Mouse (Mus musculus) MEL (cell line): Measurements from ENCODE around the gene Dnajc28. TPM values are rescaled to one million over a fixed set of nuclear protein-coding genes. Genes with fewer than 3 reads are reported as not detected.
A peak's percentile ranks its signal among the peaks of the same experiment; 100 is the strongest.

Experiments used
- DNase-seq: peaks from one replicate; pipeline ENCODE4 v3.0.0; 2011; ENCODE audit warnings: low read depth, low spot score
- H3K27ac ChIP-seq: 2 replicates; pipeline ENCODE4 v1.5.1; 2012; ENCODE audit warnings: low read depth, mild to moderate bottlenecking, control low read depth, low read length, moderate library complexity; ENCODE audit not compliant: control insufficient read depth
- H3K27me3 ChIP-seq, 2 experiments: fragments of 150-350 bp in 1 of 2; sonication (generic) in 1 of 2; 2 replicates each; pipeline ENCODE4 v1.6.1; 2012; ENCODE audit warnings: low read length in 2 of 2, mild to moderate bottlenecking in 2 of 2, improper control_type of control experiment in 1 of 2, moderate library complexity in 1 of 2; ENCODE audit not compliant: insufficient read depth in 2 of 2, control insufficient read depth in 1 of 2
- H3K36me3 ChIP-seq, 2 experiments: 2 replicates each; pipeline ENCODE4 v1.6.1; 2012 to 2014; ENCODE audit warnings: low read length in 2 of 2, improper control_type of control experiment in 1 of 2, inconsistent platforms in 1 of 2, mild to moderate bottlenecking in 1 of 2; ENCODE audit not compliant: insufficient read depth in 2 of 2, control insufficient read depth in 1 of 2
- H3K4me1 ChIP-seq, 2 experiments: fragments of 150-350 bp in 1 of 2; sonication (generic) in 1 of 2; 2 replicates each; pipeline ENCODE4 v1.6.1; 2012; ENCODE audit warnings: low read length in 2 of 2, improper control_type of control experiment in 1 of 2, mild to moderate bottlenecking in 1 of 2; ENCODE audit not compliant: insufficient read depth in 2 of 2, control insufficient read depth in 1 of 2
- H3K4me3 ChIP-seq, 2 experiments: fragments of 150-350 bp in 1 of 2; sonication (generic) in 1 of 2; 2 replicates each; pipeline ENCODE4 v1.5.1; 2012; ENCODE audit warnings: low read depth in 2 of 2, low read length in 2 of 2, mild to moderate bottlenecking in 2 of 2, moderate library complexity in 2 of 2, control low read depth in 1 of 2, improper control_type of control experiment in 1 of 2; ENCODE audit not compliant: control insufficient read depth in 1 of 2, insufficient read depth in 1 of 2
- H3K79me2 ChIP-seq: 2 replicates; pipeline ENCODE4 v1.6.1; 2012; ENCODE audit warnings: mild to moderate bottlenecking, low read length, moderate library complexity; ENCODE audit not compliant: control insufficient read depth, poor library complexity, insufficient read depth
- H3K9ac ChIP-seq: 2 replicates; pipeline ENCODE4 v1.6.1; 2012; ENCODE audit warnings: low read depth, mild to moderate bottlenecking, control low read depth, low read length, moderate library complexity; ENCODE audit not compliant: control insufficient read depth, poor library complexity, severe bottlenecking
- H3K9me3 ChIP-seq: fragments of 150-350 bp; sonication (generic); replicated peaks from 2 replicates; pipeline ENCODE4 v1.6.1; 2012; ENCODE audit warnings: mild to moderate bottlenecking, low read length, improper control_type of control experiment, moderate library complexity; ENCODE audit not compliant: insufficient read depth
- BHLHE40 ChIP-seq: IDR thresholded peaks from 2 replicates; pipeline ENCODE4 v1.6.1; 2012; ENCODE audit warnings: low read depth, mild to moderate bottlenecking, inconsistent platforms, low read length, improper control_type of control experiment, borderline replicate concordance
- CHD1 ChIP-seq: IDR thresholded peaks from 2 replicates; pipeline ENCODE4 v1.6.1; 2012; ENCODE audit warnings: low read depth, mild to moderate bottlenecking, inconsistent platforms, low read length, improper control_type of control experiment
- CHD2 ChIP-seq: IDR thresholded peaks from 2 replicates; pipeline ENCODE4 v1.6.1; 2011; ENCODE audit warnings: low read length, improper control_type of control experiment
- CTCF ChIP-seq, 3 experiments: IDR thresholded peaks in 2 of 3; conservative IDR thresholded peaks in 1 of 3; 2 replicates each; pipeline ENCODE4 v1.5.1; 2011 to 2012; ENCODE audit warnings: low read length in 3 of 3, low read depth in 2 of 3, mild to moderate bottlenecking in 2 of 3, improper control_type of control experiment in 1 of 3, inconsistent platforms in 1 of 3, mixed read lengths in 1 of 3, moderate library complexity in 1 of 3; ENCODE audit not compliant: control insufficient read depth in 1 of 3, insufficient read depth in 1 of 3, poor library complexity in 1 of 3, severe bottlenecking in 1 of 3
- E2F4 ChIP-seq: IDR thresholded peaks from 2 replicates; pipeline ENCODE4 v1.6.1; 2011; ENCODE audit warnings: low read depth, low read length, improper control_type of control experiment, borderline replicate concordance
- ELF1 ChIP-seq: IDR thresholded peaks from 2 replicates; pipeline ENCODE4 v1.6.1; 2014; ENCODE audit warnings: low read depth, mild to moderate bottlenecking, inconsistent platforms, low read length, improper control_type of control experiment, moderate library complexity
- EP300 ChIP-seq, 2 experiments: IDR thresholded peaks; 2 replicates each; pipeline ENCODE4 v1.6.1; 2011; ENCODE audit warnings: improper control_type of control experiment in 2 of 2, low read length in 2 of 2, low read depth in 1 of 2, mild to moderate bottlenecking in 1 of 2
- ETS1 ChIP-seq: IDR thresholded peaks from 2 replicates; pipeline ENCODE4 v1.6.1; 2012; ENCODE audit warnings: low read depth, mild to moderate bottlenecking, inconsistent platforms, low read length, improper control_type of control experiment, moderate library complexity
- GABPA ChIP-seq: IDR thresholded peaks from 2 replicates; pipeline ENCODE4 v1.6.1; 2012; ENCODE audit warnings: low read depth, mild to moderate bottlenecking, inconsistent platforms, low read length, improper control_type of control experiment, moderate library complexity
- GATA1 ChIP-seq: IDR thresholded peaks from 2 replicates; pipeline ENCODE4 v1.6.1; 2011; ENCODE audit warnings: low read depth, low read length, improper control_type of control experiment
- HCFC1 ChIP-seq: IDR thresholded peaks from 2 replicates; pipeline ENCODE4 v1.6.1; 2012; ENCODE audit warnings: low read depth, mild to moderate bottlenecking, inconsistent platforms, low read length, improper control_type of control experiment, moderate library complexity
- JUND ChIP-seq: IDR thresholded peaks from 2 replicates; pipeline ENCODE4 v1.6.1; 2011; ENCODE audit warnings: low read depth, mild to moderate bottlenecking, improper control_type of control experiment, low read length
- KAT2A ChIP-seq: conservative IDR thresholded peaks from 2 replicates; pipeline ENCODE4 v1.6.1; 2012; ENCODE audit warnings: low read depth, low read length, improper control_type of control experiment, inconsistent platforms
- MAFK ChIP-seq: IDR thresholded peaks from 2 replicates; pipeline ENCODE4 v1.6.1; 2011; ENCODE audit warnings: low read depth, mild to moderate bottlenecking, low read length, improper control_type of control experiment, borderline replicate concordance
- MAX ChIP-seq: IDR thresholded peaks from 2 replicates; pipeline ENCODE4 v1.6.1; 2011; ENCODE audit warnings: low read length, improper control_type of control experiment
- MAZ ChIP-seq: IDR thresholded peaks from 2 replicates; pipeline ENCODE4 v1.6.1; 2012; ENCODE audit warnings: low read depth, mild to moderate bottlenecking, inconsistent platforms, low read length, improper control_type of control experiment
- MEF2A ChIP-seq: IDR thresholded peaks from 2 replicates; pipeline ENCODE4 v1.6.1; 2014; ENCODE audit warnings: low read depth, mild to moderate bottlenecking, inconsistent platforms, low read length, improper control_type of control experiment; ENCODE audit not compliant: poor library complexity, insufficient replicate concordance, severe bottlenecking; ENCODE audit errors: extremely low read depth
- MXI1 ChIP-seq: IDR thresholded peaks from 2 replicates; pipeline ENCODE4 v1.6.1; 2011; ENCODE audit warnings: mild to moderate bottlenecking, low read depth, low read length, improper control_type of control experiment
- MYB ChIP-seq: IDR thresholded peaks from 2 replicates; pipeline ENCODE4 v1.6.1; 2011; ENCODE audit warnings: mild to moderate bottlenecking, low read depth, low read length, improper control_type of control experiment
- MYC ChIP-seq: IDR thresholded peaks from 2 replicates; pipeline ENCODE4 v1.6.1; 2011; ENCODE audit warnings: low read depth, mild to moderate bottlenecking, low read length, improper control_type of control experiment, moderate library complexity
- NELFE ChIP-seq: IDR thresholded peaks from 2 replicates; pipeline ENCODE4 v1.6.1; 2011; ENCODE audit warnings: low read depth, low read length, improper control_type of control experiment
- NRF1 ChIP-seq: IDR thresholded peaks from 2 replicates; pipeline ENCODE4 v1.6.1; 2014; ENCODE audit warnings: low read depth, mild to moderate bottlenecking, inconsistent platforms, low read length, improper control_type of control experiment, moderate library complexity; ENCODE audit not compliant: poor library complexity, insufficient read depth, severe bottlenecking
- POLR2A ChIP-seq, 2 experiments: IDR thresholded peaks; 2 replicates each; pipeline ENCODE4 v1.6.1; 2011 to 2012; ENCODE audit warnings: low read length in 2 of 2, mild to moderate bottlenecking in 2 of 2, control low read depth in 1 of 2, improper control_type of control experiment in 1 of 2, low read depth in 1 of 2, moderate library complexity in 1 of 2; ENCODE audit not compliant: control insufficient read depth in 1 of 2, insufficient read depth in 1 of 2, poor library complexity in 1 of 2
- POLR2AphosphoS2 ChIP-seq: IDR thresholded peaks from 2 replicates; pipeline ENCODE4 v1.6.1; 2011; ENCODE audit warnings: low read length, improper control_type of control experiment
- POLR2AphosphoS5 ChIP-seq: IDR thresholded peaks from 2 replicates; pipeline ENCODE4 v1.6.1; 2012; ENCODE audit warnings: low read depth, borderline replicate concordance, mild to moderate bottlenecking, inconsistent platforms, low read length, moderate library complexity, mixed read lengths
- RAD21 ChIP-seq: IDR thresholded peaks from 2 replicates; pipeline ENCODE4 v1.6.1; 2011; ENCODE audit warnings: mild to moderate bottlenecking, low read depth, low read length, improper control_type of control experiment
- RCOR1 ChIP-seq: IDR thresholded peaks from 2 replicates; pipeline ENCODE4 v1.6.1; 2012; ENCODE audit warnings: low read depth, mild to moderate bottlenecking, inconsistent platforms, low read length, improper control_type of control experiment
- SIN3A ChIP-seq: IDR thresholded peaks from 2 replicates; pipeline ENCODE4 v1.6.1; 2012; ENCODE audit warnings: low read length, improper control_type of control experiment, inconsistent platforms
- TBP ChIP-seq: IDR thresholded peaks from 2 replicates; pipeline ENCODE4 v1.8.0; 2011; ENCODE audit warnings: low read depth, low read length, improper control_type of control experiment
- TCF12 ChIP-seq: IDR thresholded peaks from 2 replicates; pipeline ENCODE4 v1.6.1; 2014; ENCODE audit warnings: low read depth, mild to moderate bottlenecking, inconsistent platforms, low read length, improper control_type of control experiment, moderate library complexity
- UBTF ChIP-seq: IDR thresholded peaks from 2 replicates; pipeline ENCODE4 v1.6.1; 2012; ENCODE audit warnings: low read depth, mild to moderate bottlenecking, inconsistent platforms, low read length, improper control_type of control experiment, moderate library complexity, borderline replicate concordance; ENCODE audit not compliant: insufficient read depth
- USF2 ChIP-seq, 2 experiments: IDR thresholded peaks; 2 replicates each; pipeline ENCODE4 v1.6.1; 2011 to 2012; ENCODE audit warnings: improper control_type of control experiment in 2 of 2, low read length in 2 of 2, borderline replicate concordance in 1 of 2, inconsistent platforms in 1 of 2, low read depth in 1 of 2, mild to moderate bottlenecking in 1 of 2; ENCODE audit not compliant: insufficient read depth in 1 of 2
- ZC3H11A ChIP-seq: IDR thresholded peaks from 2 replicates; pipeline ENCODE4 v1.6.1; 2012; ENCODE audit warnings: low read depth, mild to moderate bottlenecking, inconsistent platforms, low read length, improper control_type of control experiment
- ZKSCAN1 ChIP-seq: IDR thresholded peaks from 2 replicates; pipeline ENCODE4 v1.6.1; 2012; ENCODE audit warnings: low read depth, mild to moderate bottlenecking, inconsistent platforms, low read length, improper control_type of control experiment, moderate library complexity
- ZMIZ1 ChIP-seq: IDR thresholded peaks from 2 replicates; pipeline ENCODE4 v1.6.1; 2012; ENCODE audit warnings: low read depth, mild to moderate bottlenecking, inconsistent platforms, low read length, improper control_type of control experiment, moderate library complexity
- ZNF384 ChIP-seq: IDR thresholded peaks from 2 replicates; pipeline ENCODE4 v1.6.1; 2012; ENCODE audit warnings: low read depth, mild to moderate bottlenecking, inconsistent platforms, low read length, improper control_type of control experiment
- polyA plus RNA-seq, 2 experiments: library from polyadenylated mRNA; stranded (reverse) in 1 of 2; unstranded in 1 of 2; fragments of >175 nt in 1 of 2; fragments of >200 nt in 1 of 2; gene quantifications; 2 replicates each; pipeline versions ENCODE4 v1.2.1 to v1.2.4; 2012; ENCODE audit warnings: low replicate concordance in 2 of 2, low read depth in 1 of 2; ENCODE audit not compliant: insufficient read length in 2 of 2, insufficient read depth in 1 of 2, missing spikeins in 1 of 2
- total RNA-seq: library from RNA; depleted of rRNA; stranded (reverse); fragments of 300-350 nt; gene quantifications from 2 replicates; pipeline ENCODE4 v1.2.3, GENCODE M21; 2012

The Dnajc28 gene
- total and polyA plus RNA-seq, 3 experiments = 1.2 to 1.9 TPM; not detected in 1

- H3K27ac ChIP-seq = peak overlapping the region; percentile 92
- H3K9ac ChIP-seq = peak overlapping the region; percentile 99
- no peaks in the 10 kb centered on the region for H3K9me3 ChIP-seq
- peaks cover 75% of the 10 kb centered on the region for H3K79me2 ChIP-seq
- peaks cover 11 to 30% of the 10 kb centered on the region in 2 experiments for H3K36me3 ChIP-seq
- no peaks in the 10 kb centered on the region for H3K27me3 ChIP-seq
- peaks cover 5 to 11% of the 10 kb centered on the region in 2 experiments; a peak in 3 of 4 replicates for H3K4me1 ChIP-seq
- H3K4me3 ChIP-seq = peak overlapping the region; percentile 89 to 99
- peak; percentile 87 for DNase-seq
- no peak for TF ChIP-seq JUND
- TF ChIP-seq CHD1 = 0 out of 2 replicates have a peak, but pooled peaks have one; percentile 54
- TF ChIP-seq MXI1 = peak; percentile 98
- TF ChIP-seq CTCF (IDR thresholded peaks at IDR 0.05 in 2 of 3, conservative IDR thresholded peaks at IDR 0.05 in 1 of 3; ENCODE audit: control insufficient read depth in 1 of 3, insufficient read depth in 1 of 3, low read depth in 2 of 3, low read length in 3 of 3, poor library complexity in 1 of 3, severe bottlenecking in 1 of 3) = peak in 2 of 3 experiments; percentile 4 to 42; a peak in 3 of 6 replicates
- TF ChIP-seq MAZ = no peak
- TF ChIP-seq NELFE = peak; percentile 42
- TF ChIP-seq MEF2A = no peak
- no peak for TF ChIP-seq ZMIZ1
- TF ChIP-seq HCFC1 = peak; percentile 54
- TF ChIP-seq BHLHE40 = peak; percentile 12; the same call in 1 of the 2 replicates
- no peak for TF ChIP-seq EP300 (IDR thresholded peaks at IDR 0.05; ENCODE audit: low read depth in 1 of 2, low read length in 2 of 2)
- no peak for TF ChIP-seq GABPA
- TF ChIP-seq USF2 (IDR thresholded peaks at IDR 0.05; ENCODE audit: borderline replicate concordance in 1 of 2, insufficient read depth in 1 of 2, low read depth in 1 of 2, low read length in 2 of 2) = no peak
- TF ChIP-seq POLR2AphosphoS5 = no peak
- peak; percentile 91 for TF ChIP-seq SIN3A
- peak; percentile 75 for TF ChIP-seq ELF1
- TF ChIP-seq ZC3H11A = no peak
- TF ChIP-seq ZNF384 = no peak
- TF ChIP-seq CHD2 = no peak
- no peak for TF ChIP-seq TCF12
- TF ChIP-seq NRF1 = no peak
- TF ChIP-seq KAT2A = no peak; the same call in 1 of the 2 replicates
- no peak for TF ChIP-seq E2F4
- TF ChIP-seq RAD21 = no peak
- TF ChIP-seq ZKSCAN1 = no peak
- no peak for TF ChIP-seq POLR2AphosphoS2
- TF ChIP-seq MAX = peak; percentile 94
- TF ChIP-seq MYC = peak; percentile 93
- TF ChIP-seq MYB = no peak
- TF ChIP-seq RCOR1 = no peak
- TF ChIP-seq GATA1 = peak; percentile 10; the same call in 1 of the 2 replicates
- no peak for TF ChIP-seq POLR2A (IDR thresholded peaks at IDR 0.05; ENCODE audit: control insufficient read depth in 1 of 2, insufficient read depth in 1 of 2, low read depth in 1 of 2, low read length in 2 of 2, poor library complexity in 1 of 2)
- TF ChIP-seq TBP = 0 out of 2 replicates have a peak, but pooled peaks have one; percentile 16
- TF ChIP-seq MAFK = no peak
- TF ChIP-seq UBTF = no peak
- no peak for TF ChIP-seq ETS1
Measured at GRCm38 (mm10) chr16:91645995-91646602, 27.3 kb upstream of the Dnajc28 start.
